Mouse (Mus musculus) hindbrain, embryonic 16.5 days (tissue): ENCODE measurements around the gene Usp45. TPM values are rescaled to one million over a fixed set of nuclear protein-coding genes. Genes with fewer than 3 reads are reported as not detected.

Source experiments
- ATAC-seq: fragments of 200-750 bp; cut with Nextera tagmentation; 2 replicates; pipeline ENCODE4 v1.8.0; 2017; ENCODE audit warnings: moderate TSS enrichment, moderate library complexity
- H3K27ac ChIP-seq: fragments of 300-500 bp; sonication (generic); 2 replicates; pipeline ENCODE4 v1.5.1; 2014; ENCODE audit warnings: low read depth, mild to moderate bottlenecking, control low read depth, low read length, moderate library complexity
- H3K27me3 ChIP-seq: fragments of 300-500 bp; sonication (generic); replicated peaks from 2 replicates; pipeline ENCODE4 v1.6.1; 2014; ENCODE audit warnings: low read length; ENCODE audit not compliant: control insufficient read depth, insufficient read depth
- H3K36me3 ChIP-seq: fragments of 300-500 bp; sonication (generic); 2 replicates; pipeline ENCODE4 v1.6.1; 2014; ENCODE audit warnings: mild to moderate bottlenecking, low read length, moderate library complexity, mixed read lengths; ENCODE audit not compliant: control insufficient read depth, insufficient read depth
- H3K4me1 ChIP-seq: fragments of 300-500 bp; sonication (generic); 2 replicates; pipeline ENCODE4 v1.6.1; 2014; ENCODE audit warnings: low read depth, low read length; ENCODE audit not compliant: control insufficient read depth, insufficient read depth
- H3K4me2 ChIP-seq: fragments of 300-500 bp; sonication (generic); 2 replicates; pipeline ENCODE4 v1.6.1; 2014; ENCODE audit warnings: mild to moderate bottlenecking, low read length, control low read depth, moderate library complexity
- H3K4me3 ChIP-seq: fragments of 300-500 bp; sonication (generic); 2 replicates; pipeline ENCODE4 v1.5.1; 2014; ENCODE audit warnings: mild to moderate bottlenecking, low read length, control low read depth, moderate library complexity
- H3K9ac ChIP-seq: fragments of 300-500 bp; sonication (generic); 2 replicates; pipeline ENCODE4 v1.6.1; 2014; ENCODE audit warnings: low read depth, mild to moderate bottlenecking, control low read depth, low read length, moderate library complexity
- H3K9me3 ChIP-seq: fragments of 300-500 bp; sonication (generic); 2 replicates; pipeline ENCODE4 v1.6.1; 2014; ENCODE audit warnings: mild to moderate bottlenecking, low read length, moderate library complexity; ENCODE audit not compliant: control insufficient read depth
- WGBS: fragments of 180-500 bp; shearing (Covaris S2); extraction: QIAGEN DNeasy Blood & Tissue Kit; methylation state at CpG from one replicate; pipeline ENCODE4 v1.1.7; 2014; 5-methylcytosine and 5-hydroxymethylcytosine counted together
- polyA plus RNA-seq: library from polyadenylated mRNA; unstranded; fragments of >200 nt; fragmentation: Nextera tagmentation; extraction: Ambion mirVana; gene quantifications from 2 replicates; pipeline ENCODE4 v1.2.1, GENCODE M21; 2015

Gene Usp45
- polyA plus RNA-seq, 1 experiment from 2014 or later: 5.4 TPM

DNA sequence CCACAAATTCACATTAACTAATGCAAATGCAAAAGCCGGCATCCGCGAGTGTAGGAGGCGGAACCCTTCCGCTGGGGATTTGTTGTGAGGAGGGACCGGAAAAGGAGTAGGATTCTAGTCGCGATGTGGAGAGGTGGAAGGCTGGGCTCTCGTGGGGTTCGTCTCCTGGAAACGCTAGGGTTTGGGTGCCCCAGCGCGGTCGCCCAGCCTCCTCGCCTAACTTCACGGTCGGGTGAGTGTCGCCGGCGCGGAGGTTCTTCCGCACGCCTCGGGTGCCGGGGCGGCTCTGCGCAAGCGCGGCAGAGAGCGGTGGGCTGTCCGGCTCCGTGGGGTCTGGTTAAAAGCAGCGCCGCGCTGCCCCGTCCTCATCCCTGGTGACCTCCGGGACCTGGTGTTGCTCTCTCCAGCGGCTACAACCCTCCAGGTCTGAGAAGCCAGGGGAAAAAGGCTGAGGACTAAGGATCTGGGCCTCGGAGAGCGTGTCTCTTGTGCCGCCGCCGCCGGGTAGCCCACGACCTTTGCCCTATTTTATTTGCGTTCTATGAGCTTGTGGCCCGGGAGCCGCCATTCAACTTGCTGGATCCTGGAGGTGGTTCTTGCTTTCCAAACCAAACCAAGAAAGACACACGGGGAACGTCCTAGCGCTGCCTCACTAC lies 112.7 kb downstream of the Usp45 start, which contains the start of gene Coq3:
Gene Coq3, plus strand, starts transcription at position 109 of the 656 bp plus-strand sequence.
- H3K36me3 ChIP-seq: no peaks in the 10 kb centered on the region
- WGBS: under 1% methylated on average over 47 of the region's 51 CpGs
- H3K9ac ChIP-seq: peak within 1 kb of the TSS; percentile 60
- no peaks in the 10 kb centered on the region for H3K27me3 ChIP-seq
- peak within 1 kb of the TSS; percentile 81 for H3K27ac ChIP-seq
- peak within 1 kb of the TSS; percentile 46 for H3K4me3 ChIP-seq
- H3K9me3 ChIP-seq: no peaks in the 10 kb centered on the region
- peak; percentile 97 for ATAC-seq
- H3K4me1 ChIP-seq: peaks cover 4% of the 10 kb centered on the region; the same call in 1 of the 2 replicates
- peak within 1 kb of the TSS; percentile 74 for H3K4me2 ChIP-seq

DNA sequence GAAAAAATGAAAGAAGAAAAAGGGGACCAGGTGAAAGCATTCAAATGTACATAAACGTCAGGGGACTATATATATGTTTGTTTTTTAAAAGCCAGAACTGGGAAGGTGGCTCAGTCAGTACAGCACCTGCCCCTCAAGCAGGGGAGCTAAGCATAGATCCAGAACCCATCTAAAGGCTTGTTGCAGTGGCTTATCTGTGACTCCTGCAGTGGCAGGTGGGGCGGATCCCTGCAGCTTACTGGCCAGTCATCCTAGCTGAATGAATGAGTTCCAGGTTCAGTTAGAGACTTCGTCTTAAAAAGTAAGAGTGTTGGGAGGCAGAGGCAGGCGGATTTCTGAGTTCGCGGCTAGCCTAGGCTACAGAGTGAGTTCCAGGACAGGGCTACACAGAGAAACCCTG lies 115.8 kb downstream of the Usp45 start:
- H3K27ac ChIP-seq: no peak overlapping the region
- WGBS: 95% methylated on average over 6 of the region's 6 CpGs

DNA sequence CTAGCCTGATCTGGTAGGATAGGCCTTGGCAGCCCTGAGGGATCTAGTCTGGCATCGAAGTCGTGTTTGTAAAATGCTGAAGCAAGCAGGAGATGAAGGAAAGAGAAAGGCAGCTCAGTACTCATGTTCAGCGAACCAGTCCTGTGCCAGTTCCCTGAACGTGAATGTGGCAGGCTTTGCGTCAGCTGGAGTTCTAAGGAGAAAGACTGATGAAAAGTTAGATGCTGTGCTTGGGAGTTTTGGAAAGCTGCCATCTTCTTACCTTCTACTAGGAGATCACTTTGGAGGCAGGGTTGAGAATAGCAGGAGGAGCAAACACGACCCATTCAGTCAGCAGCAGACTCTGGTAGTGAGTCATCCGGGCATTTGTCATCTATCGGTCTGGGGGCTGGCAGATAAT lies 118.9 kb downstream of the Usp45 start:
- H3K4me3 ChIP-seq: no peak overlapping the region
- H3K4me1 ChIP-seq: no peaks in the 10 kb centered on the region
- H3K36me3 ChIP-seq: no peaks in the 10 kb centered on the region
- no peak overlapping the region for H3K9ac ChIP-seq
- H3K9me3 ChIP-seq: no peaks in the 10 kb centered on the region
- H3K4me2 ChIP-seq: no peak overlapping the region
- no peak overlapping the region for H3K27ac ChIP-seq
- no peak for ATAC-seq
- WGBS: 81% methylated on average over 8 of the region's 8 CpGs
- no peaks in the 10 kb centered on the region for H3K27me3 ChIP-seq

More for the DNA sequence above, 115.8 kb downstream of the Usp45 start:
- H3K4me3 ChIP-seq: no peak overlapping the region
- ATAC-seq: no peak
- H3K36me3 ChIP-seq: no peaks in the 10 kb centered on the region
- H3K9ac ChIP-seq: no peak overlapping the region
- peaks cover 4% of the 10 kb centered on the region; the same call in 1 of the 2 replicates for H3K4me1 ChIP-seq
- H3K4me2 ChIP-seq: no peak overlapping the region
- no peaks in the 10 kb centered on the region for H3K9me3 ChIP-seq
- no peaks in the 10 kb centered on the region for H3K27me3 ChIP-seq

Other genes starting within 250 kb of the Usp45 start
- gene Prdm13, start 81.2 kb upstream of the Usp45 start, polyA plus RNA-seq: 0.36 and 0.48 TPM in 2 replicates
- 68.7 and 72.4 TPM in 2 replicates for gene Ccnc, start 39.5 kb upstream of the Usp45 start, polyA plus RNA-seq
- gene Tstd3, start 56 bp downstream of the Usp45 start, polyA plus RNA-seq: 25.4 and 28.5 TPM in 2 replicates
- gene Pnisr, start 80.4 kb downstream of the Usp45 start, polyA plus RNA-seq: 155 and 157 TPM in 2 replicates
- gene Coq3, start 112.5 kb downstream of the Usp45 start, polyA plus RNA-seq: 15.9 TPM in 2 replicates
- gene Faxc, start 164.2 kb downstream of the Usp45 start, polyA plus RNA-seq: 12.5 and 17.0 TPM in 2 replicates